Mouse (Mus musculus) liver, embryonic 16.5 days (tissue): ENCODE data around the gene Myt1. TPM values are rescaled to one million over a fixed set of nuclear protein-coding genes. Genes with fewer than 3 reads are reported as not detected.

ENCODE experiments used
- ATAC-seq: fragments of 200-750 bp; cut with Nextera tagmentation; 2 replicates; pipeline ENCODE4 v1.8.0; 2017; ENCODE audit warnings: low read depth, mild to moderate bottlenecking, moderate number of reproducible peaks, moderate library complexity
- H3K27ac ChIP-seq: fragments of 300-500 bp; sonication (generic); 2 replicates; pipeline ENCODE4 v1.5.1; 2014; ENCODE audit warnings: mild to moderate bottlenecking, low read length
- H3K27me3 ChIP-seq: fragments of 300-500 bp; sonication (generic); 2 replicates; pipeline ENCODE4 v1.6.1; 2014; ENCODE audit warnings: low read depth, low read length, mixed read lengths; ENCODE audit not compliant: control insufficient read depth, insufficient read depth
- H3K36me3 ChIP-seq: fragments of 300-500 bp; sonication (generic); 2 replicates; pipeline ENCODE4 v1.6.1; 2014; ENCODE audit warnings: mild to moderate bottlenecking; ENCODE audit not compliant: control insufficient read depth, insufficient read depth
- H3K4me1 ChIP-seq: fragments of 300-500 bp; sonication (generic); 2 replicates; pipeline ENCODE4 v1.6.1; 2014; ENCODE audit warnings: low read depth, low read length, mixed read lengths; ENCODE audit not compliant: control insufficient read depth
- H3K4me2 ChIP-seq: fragments of 300-500 bp; sonication (generic); 2 replicates; pipeline ENCODE4 v1.6.1; 2014; ENCODE audit warnings: low read depth, low read length, mixed read lengths
- H3K4me3 ChIP-seq: fragments of 300-500 bp; sonication (generic); 2 replicates; pipeline ENCODE4 v1.5.1; 2014; ENCODE audit warnings: low read depth, mild to moderate bottlenecking, low read length
- H3K9ac ChIP-seq: fragments of 300-500 bp; sonication (generic); 2 replicates; pipeline ENCODE4 v1.6.1; 2014; ENCODE audit warnings: low read depth, low read length
- H3K9me3 ChIP-seq: fragments of 300-500 bp; sonication (generic); replicated peaks from 2 replicates; pipeline ENCODE4 v1.6.1; 2016; ENCODE audit warnings: low read length; ENCODE audit not compliant: control insufficient read depth
- WGBS: fragments of 180-500 bp; shearing (Covaris S2); extraction: QIAGEN DNeasy Blood & Tissue Kit; methylation state at CpG from one replicate; pipeline ENCODE4 v1.1.7; 2014; ENCODE audit not compliant: insufficient replicate concordance; 5-methylcytosine and 5-hydroxymethylcytosine counted together
- polyA plus RNA-seq: library from polyadenylated mRNA; unstranded; fragments of >200 nt; fragmentation: Nextera tagmentation; extraction: Ambion mirVana; gene quantifications from 2 replicates; pipeline ENCODE4 v1.2.1, GENCODE M21; 2015

The Myt1 gene
- polyA plus RNA-seq, 1 experiment from 2014 or later: not detected

DNA sequence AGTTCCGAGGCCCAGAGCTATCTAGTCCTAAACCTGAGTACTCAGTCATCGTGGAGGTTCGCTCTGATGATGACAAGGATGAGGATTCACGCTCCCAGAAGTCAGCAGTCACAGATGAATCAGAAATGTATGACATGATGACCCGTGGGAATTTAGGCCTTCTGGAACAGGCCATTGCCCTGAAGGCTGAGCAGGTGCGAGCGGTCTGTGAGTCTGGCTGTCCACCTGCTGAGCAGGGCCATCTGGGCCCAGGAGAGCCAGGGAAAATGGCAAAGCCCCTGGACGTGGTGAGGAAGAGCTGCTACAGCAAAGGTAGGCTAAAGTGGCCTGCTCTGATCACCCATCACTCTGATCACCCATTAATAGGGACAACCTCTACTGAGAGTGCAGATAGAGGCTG is 34.5 kb downstream of the Myt1 start:
- Histone ChIP-seq H3K9me3 (no peaks in the 10 kb centered on the region), H3K9ac (no peak overlapping the region), H3K4me2 (no peak overlapping the region), H3K36me3 (no peaks in the 10 kb centered on the region), H3K4me1 (no peaks in the 10 kb centered on the region), H3K27me3 (peaks cover 2% of the 10 kb centered on the region; the same call in 1 of the 2 replicates), H3K27ac (no peak overlapping the region), H3K4me3 (no peak overlapping the region)
- 58% methylated on average over 8 of the region's 8 CpGs for WGBS
- ATAC-seq: no peak

GRCm38 (mm10) chr2:181829032-181829650 is 66.0 kb downstream of the Myt1 start:
- no peaks in the 10 kb centered on the region for H3K36me3 ChIP-seq
- peak; percentile 84 for ATAC-seq
- H3K27ac ChIP-seq: no peak overlapping the region
- no peak overlapping the region for H3K4me3 ChIP-seq
- H3K27me3 ChIP-seq: no peaks in the 10 kb centered on the region
- 30% methylated on average over 2 of the region's 2 CpGs for WGBS
- no peaks in the 10 kb centered on the region for H3K9me3 ChIP-seq
- H3K4me1 ChIP-seq: peaks cover 11% of the 10 kb centered on the region
- H3K9ac ChIP-seq: no peak overlapping the region
- H3K4me2 ChIP-seq: no peak overlapping the region

DNA sequence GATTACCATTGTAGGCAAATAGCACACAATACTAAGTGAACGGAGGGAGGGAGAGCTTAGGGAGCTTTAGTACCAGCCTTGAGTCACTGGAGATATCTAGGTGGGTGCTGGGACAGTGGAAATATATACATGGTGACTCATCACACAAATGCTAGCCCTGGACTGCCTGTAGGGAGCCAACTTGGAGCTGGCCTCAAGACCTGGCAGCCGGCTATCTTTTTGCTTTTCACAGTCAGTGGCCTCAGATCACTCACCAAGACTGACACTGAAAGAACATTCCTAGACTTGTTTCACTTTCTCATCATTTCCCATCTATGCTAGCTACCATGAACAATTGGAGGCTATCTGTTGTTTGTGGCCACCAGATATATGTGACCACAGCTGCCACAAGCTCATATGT is 69.6 kb downstream of the Myt1 start:
- H3K4me2 ChIP-seq: no peak overlapping the region
- H3K36me3 ChIP-seq: no peaks in the 10 kb centered on the region
- no peak overlapping the region for H3K27ac ChIP-seq
- WGBS: 64% methylated on average over 2 of the region's 2 CpGs
- H3K9me3 ChIP-seq: no peaks in the 10 kb centered on the region
- H3K4me3 ChIP-seq: no peak overlapping the region
- no peak for ATAC-seq
- peaks cover 16% of the 10 kb centered on the region for H3K4me1 ChIP-seq
- no peak overlapping the region for H3K9ac ChIP-seq
- no peaks in the 10 kb centered on the region for H3K27me3 ChIP-seq

- H3K27ac ChIP-seq: peak within 1 kb of the TSS; percentile 79
Measured at GRCm38 (mm10) chr2:181837372-181838292, 74.5 kb downstream of the Myt1 start, which contains the start of gene Pcmtd2. Gene Pcmtd2 (plus strand): TSS chr2:181837854.

GRCm38 (mm10) chr2:181838293-181838680 is 75.2 kb downstream of the Myt1 start:
- Histone ChIP-seq H3K36me3 (no peaks in the 10 kb centered on the region), H3K9ac (peak overlapping the region; percentile 84), H3K9me3 (no peaks in the 10 kb centered on the region), H3K27ac (peak overlapping the region; percentile 79), H3K4me1 (peaks cover 14% of the 10 kb centered on the region), H3K27me3 (no peaks in the 10 kb centered on the region), H3K4me2 (peak overlapping the region; percentile 83), H3K4me3 (peak overlapping the region; percentile 75)
- WGBS: 10% methylated on average over 3 of the region's 3 CpGs
- peak; percentile 48 for ATAC-seq

More at GRCm38 (mm10) chr2:181837372-181838292, 74.5 kb downstream of the Myt1 start, which contains the start of gene Pcmtd2:
- peak within 1 kb of the TSS; percentile 84 for H3K9ac ChIP-seq
- no peaks in the 10 kb centered on the region for H3K36me3 ChIP-seq
- WGBS: 2% methylated on average over 35 of the region's 35 CpGs
- H3K4me2 ChIP-seq: peak within 1 kb of the TSS; percentile 83
- peak; percentile 98 for ATAC-seq
- no peaks in the 10 kb centered on the region for H3K27me3 ChIP-seq
- H3K4me3 ChIP-seq: peak within 1 kb of the TSS; percentile 75
- no peaks in the 10 kb centered on the region for H3K9me3 ChIP-seq
- peaks cover 14% of the 10 kb centered on the region for H3K4me1 ChIP-seq

GRCm38 (mm10) chr2:181845709-181846394 is 82.7 kb downstream of the Myt1 start:
- no peaks in the 10 kb centered on the region for H3K9me3 ChIP-seq
- H3K4me3 ChIP-seq: no peak overlapping the region
- peaks cover 8% of the 10 kb centered on the region for H3K36me3 ChIP-seq
- no peaks in the 10 kb centered on the region for H3K27me3 ChIP-seq
- no peak overlapping the region for H3K9ac ChIP-seq
- no peak overlapping the region for H3K4me2 ChIP-seq
- WGBS: 81% methylated on average over 5 of the region's 5 CpGs
- ATAC-seq: no peak
- no peak overlapping the region for H3K27ac ChIP-seq
- H3K4me1 ChIP-seq: no peaks in the 10 kb centered on the region

GRCm38 (mm10) chr2:181863791-181864535 is 100.8 kb downstream of the Myt1 start, which contains the start of gene Polr3k:
Gene Polr3k (plus strand): TSS chr2:181864337.
- Histone ChIP-seq H3K9me3 (no peaks in the 10 kb centered on the region), H3K36me3 (peaks cover 7% of the 10 kb centered on the region), H3K27me3 (no peaks in the 10 kb centered on the region), H3K4me2 (peak within 1 kb of the TSS; percentile 87), H3K4me3 (peak within 1 kb of the TSS; percentile 80), H3K9ac (peak within 1 kb of the TSS; percentile 78), H3K4me1 (peaks cover 16% of the 10 kb centered on the region), H3K27ac (peak within 1 kb of the TSS; percentile 83)
- WGBS: under 1% methylated on average over 35 of the region's 35 CpGs
- peak; percentile 100 for ATAC-seq

DNA sequence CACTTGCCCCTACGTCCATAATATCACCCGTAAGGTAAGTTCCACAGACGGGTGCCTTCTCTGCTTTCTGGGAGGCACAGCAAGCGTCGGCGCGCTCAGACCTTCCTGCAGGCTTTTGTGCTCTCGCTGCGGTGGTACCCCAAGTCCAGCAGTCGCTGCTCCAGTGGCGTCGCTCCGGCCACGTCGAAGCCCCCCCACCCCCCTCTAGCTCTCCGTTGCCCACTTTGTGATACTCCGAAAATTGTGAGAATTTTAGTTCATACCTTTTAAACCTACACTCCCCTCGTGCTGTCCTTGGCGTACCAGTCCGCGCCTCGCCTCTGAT is 101.4 kb downstream of the Myt1 start:
- Histone ChIP-seq H3K4me2 (peak overlapping the region; percentile 87), H3K9ac (peak overlapping the region; percentile 78), H3K27ac (peak overlapping the region; percentile 83), H3K4me1 (peaks cover 16% of the 10 kb centered on the region), H3K4me3 (peak overlapping the region; percentile 80), H3K27me3 (no peaks in the 10 kb centered on the region), H3K9me3 (no peaks in the 10 kb centered on the region), H3K36me3 (peaks cover 10% of the 10 kb centered on the region)
- ATAC-seq: no peak; the same call in 1 of the 2 replicates
- WGBS: under 1% methylated on average over 22 of the region's 22 CpGs
